Mouse (Mus musculus) large intestine, adult 2 months (tissue): ENCODE data around the gene Nenf. TPM values are rescaled to one million over a fixed set of nuclear protein-coding genes. Genes with fewer than 3 reads are reported as not detected.
A peak's percentile ranks its signal among the peaks of the same experiment; 100 is the strongest.

Experiments used
- DNase-seq: peaks from one replicate; pipeline ENCODE4 v3.0.0-alpha.2; 2012; ENCODE audit warnings: low read depth, low spot score
- WGBS: fragments of 180-500 bp; shearing (Covaris S2); methylation state at CpG from one replicate; pipeline ENCODE4 v1.1.7; 2018; 5-methylcytosine and 5-hydroxymethylcytosine counted together
- polyA plus RNA-seq: library from polyadenylated mRNA; depleted of rRNA; stranded (reverse); fragments of >200 nt; gene quantifications from 2 replicates; pipeline ENCODE4 v1.2.3, GENCODE M21; 2012

Nenf gene
- polyA plus RNA-seq, 1 experiment = 48.2 TPM

GRCm38 (mm10) chr1:191293051-191293450 is 24.9 kb downstream of the Nenf start:
- 83% methylated on average over 2 of the region's 2 CpGs for WGBS

GRCm38 (mm10) chr1:191292348-191292747 is 25.6 kb downstream of the Nenf start:
- DNase-seq = no peak
- 68% methylated on average over 5 of the region's 5 CpGs for WGBS

More at GRCm38 (mm10) chr1:191293051-191293450, 24.9 kb downstream of the Nenf start:
- no peak for DNase-seq

GRCm38 (mm10) chr1:191288762-191289161 is 29.2 kb downstream of the Nenf start:
- peak; percentile 74 for DNase-seq
- WGBS = 45% methylated on average over 8 of the region's 8 CpGs

GRCm38 (mm10) chr1:191284502-191284901 is 33.5 kb downstream of the Nenf start:
- WGBS = 55% methylated on average over 8 of the region's 8 CpGs
- DNase-seq = peak; percentile 52

- 62% methylated on average over 13 of the region's 13 CpGs for WGBS
- peak; percentile 70 for DNase-seq
These were observed 34.6 kb downstream of the Nenf start for GRCm38 (mm10) chr1:191283110-191284040.

- no peak for DNase-seq
- WGBS = 91% methylated on average over 1 of the region's 1 CpGs
These were observed 35.7 kb downstream of the Nenf start for GRCm38 (mm10) chr1:191282319-191282718.

GRCm38 (mm10) chr1:191281171-191281570 is 36.8 kb downstream of the Nenf start:
- 42% methylated on average over 7 of the region's 7 CpGs for WGBS
- DNase-seq = no peak

- DNase-seq = no peak
- 73% methylated on average over 4 of the region's 4 CpGs for WGBS
These were observed 39.7 kb downstream of the Nenf start for GRCm38 (mm10) chr1:191278324-191278723.

- 9% methylated on average over 14 of the region's 14 CpGs for WGBS
These were observed 40.4 kb downstream of the Nenf start for GRCm38 (mm10) chr1:191277549-191278059.

GRCm38 (mm10) chr1:191276181-191276580 is 41.8 kb downstream of the Nenf start:
- WGBS = 84% methylated on average over 7 of the region's 7 CpGs
- DNase-seq = no peak

More at GRCm38 (mm10) chr1:191277549-191278059, 40.4 kb downstream of the Nenf start:
- peak; percentile 91 for DNase-seq

GRCm38 (mm10) chr1:191275527-191275926 is 42.5 kb downstream of the Nenf start:
- WGBS = 16% methylated on average over 12 of the region's 12 CpGs
- no peak for DNase-seq

GRCm38 (mm10) chr1:191272660-191273059 is 45.3 kb downstream of the Nenf start:
- DNase-seq = no peak
- WGBS = 68% methylated on average over 3 of the region's 3 CpGs

GRCm38 (mm10) chr1:191269648-191269952 is 48.4 kb downstream of the Nenf start:
- no peak for DNase-seq
- 66% methylated on average over 8 of the region's 8 CpGs for WGBS

- 76% methylated on average over 5 of the region's 5 CpGs for WGBS
- DNase-seq = no peak
These were observed 49.0 kb downstream of the Nenf start for GRCm38 (mm10) chr1:191268797-191269647.

GRCm38 (mm10) chr1:191267856-191268255 is 50.1 kb downstream of the Nenf start:
- DNase-seq = no peak

GRCm38 (mm10) chr1:191267162-191267561 is 50.8 kb downstream of the Nenf start:
- 81% methylated on average over 5 of the region's 5 CpGs for WGBS
- DNase-seq = no peak

More at GRCm38 (mm10) chr1:191267856-191268255, 50.1 kb downstream of the Nenf start:
- WGBS = 42% methylated on average over 5 of the region's 5 CpGs

GRCm38 (mm10) chr1:191263471-191263870 is 54.5 kb downstream of the Nenf start:
- WGBS = 40% methylated on average over 5 of the region's 5 CpGs

GRCm38 (mm10) chr1:191261861-191262260 is 56.1 kb downstream of the Nenf start:
- no peak for DNase-seq
- 75% methylated on average over 6 of the region's 6 CpGs for WGBS

More at GRCm38 (mm10) chr1:191263471-191263870, 54.5 kb downstream of the Nenf start:
- DNase-seq = no peak

GRCm38 (mm10) chr1:191259661-191260060 is 58.3 kb downstream of the Nenf start:
- DNase-seq = no peak
- 38% methylated on average over 5 of the region's 5 CpGs for WGBS

GRCm38 (mm10) chr1:191259121-191259520 is 58.9 kb downstream of the Nenf start:
- WGBS = 18% methylated on average over 7 of the region's 7 CpGs
- no peak for DNase-seq
